ENCODE assay signal across 29 mouse cellular contexts in the genomic region with DNA sequence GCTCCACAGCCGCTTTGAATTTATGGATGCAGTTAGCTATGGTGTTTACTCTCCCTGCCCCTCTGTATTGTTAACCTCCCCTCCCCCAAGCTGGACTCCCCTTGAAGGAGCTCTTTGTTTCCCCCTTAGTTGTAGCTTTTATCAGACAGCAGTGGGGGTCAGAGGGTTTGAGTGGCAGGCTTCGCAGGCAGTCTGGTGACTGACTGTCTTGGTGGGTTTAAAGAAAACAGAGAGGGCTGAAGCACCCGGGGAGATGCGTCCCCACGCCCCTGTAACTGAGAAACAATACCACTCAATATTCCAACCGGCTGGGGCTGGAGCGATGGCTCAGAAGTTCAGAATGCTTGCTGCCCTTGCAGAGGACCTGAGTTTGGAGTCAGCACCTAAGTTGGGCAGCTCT. TPM values are rescaled to one million over a fixed set of nuclear protein-coding genes. Genes with fewer than 3 reads are reported as not detected.
DNase-seq lines count a peak whose midpoint lies in the region; ATAC-seq lines count a peak whose summit lies in the region.
"Had no signal": no experiment of that assay in that cellular context is flagged by ENCODE, and none has a peak within 500 bp of the region (broad histone marks: within the 10 kb centered on the region; RNA-seq: fewer than 3 reads in every experiment).

No protein-coding gene starts in this region.

- peak; percentile 76 for DNase-seq in ZHBTc4 (ENCODE audit: low read depth, low spot score)
- no peak for DNase-seq in limb, embryonic 10.5 days (ENCODE audit: low spot score)
- no peak for DNase-seq in frontal cortex, adult 2 months (ENCODE audit: extremely low spot score in 1 of 2, low spot score in 1 of 2)
- DNase-seq in urinary bladder, postnatal 36 days (ENCODE audit: low spot score in 2 of 2), result no peak
- DNase-seq: adrenal gland, postnatal 10 days; cerebellum, adult 9-10 months; gastrocnemius, postnatal 14 days; heart, adult 11 months; heart, postnatal 10 days; kidney, adult 18-20 months; kidney, postnatal 10 days; layer of hippocampus, postnatal 36 days; liver, postnatal 0 days; lung, postnatal 10 days; midbrain, embryonic 14.5 days; thymus, postnatal 14 days had no signal

- no peak overlapping the region for H3K27ac ChIP-seq in hindbrain, embryonic 12.5 days
- H3K27ac ChIP-seq in hindbrain, embryonic 16.5 days (ENCODE audit: low read depth, low read length), result no peak overlapping the region
- no peak overlapping the region for H3K27ac ChIP-seq in midbrain, embryonic 12.5 days (replicated peaks)
- no peak overlapping the region for H3K27ac ChIP-seq in midbrain, embryonic 15.5 days
- 0 out of 2 replicates have a peak overlapping the region, but pooled peaks have one; percentile 8 for H3K27ac ChIP-seq in limb, embryonic 10.5 days
- H3K27ac ChIP-seq: forebrain, embryonic 15.5 days; hindbrain, embryonic 13.5 days; layer of hippocampus, adult 2 months; limb, embryonic 12.5 days had no signal

- no peaks in the 10 kb centered on the region for H3K9me3 ChIP-seq in hindbrain, embryonic 12.5 days (replicated peaks)
- no peaks in the 10 kb centered on the region for H3K9me3 ChIP-seq in hindbrain, embryonic 16.5 days (ENCODE audit: control insufficient read depth, low read length)
- no peaks in the 10 kb centered on the region for H3K9me3 ChIP-seq in midbrain, embryonic 12.5 days
- H3K9me3 ChIP-seq in midbrain, embryonic 15.5 days, result no peaks in the 10 kb centered on the region
- H3K9me3 ChIP-seq in limb, embryonic 10.5 days (replicated peaks), result 0 out of 2 replicates have a peak, but pooled peaks cover 3% of the 10 kb centered on the region
- H3K9me3 ChIP-seq: forebrain, embryonic 15.5 days; heart, embryonic 12.5 days; hindbrain, embryonic 13.5 days; limb, embryonic 12.5 days had no signal

- H3K4me2 ChIP-seq in hindbrain, embryonic 12.5 days (replicated peaks), result no peak overlapping the region
- H3K4me2 ChIP-seq in hindbrain, embryonic 16.5 days (ENCODE audit: low read length), result no peak overlapping the region
- no peak overlapping the region for H3K4me2 ChIP-seq in midbrain, embryonic 12.5 days (replicated peaks)
- H3K4me2 ChIP-seq in midbrain, embryonic 15.5 days, result no peak overlapping the region
- H3K4me2 ChIP-seq: forebrain, embryonic 15.5 days; heart, embryonic 12.5 days; hindbrain, embryonic 13.5 days; limb, embryonic 12.5 days; liver, embryonic 11.5 days had no signal

- H3K36me3 ChIP-seq in hindbrain, embryonic 12.5 days, result no peaks in the 10 kb centered on the region
- H3K36me3 ChIP-seq in hindbrain, embryonic 16.5 days (ENCODE audit: control insufficient read depth, insufficient read depth, low read length), result no peaks in the 10 kb centered on the region
- no peaks in the 10 kb centered on the region for H3K36me3 ChIP-seq in midbrain, embryonic 12.5 days
- H3K36me3 ChIP-seq in midbrain, embryonic 15.5 days (replicated peaks), result no peaks in the 10 kb centered on the region
- no peaks in the 10 kb centered on the region for H3K36me3 ChIP-seq in limb, embryonic 10.5 days
- H3K36me3 ChIP-seq: forebrain, embryonic 15.5 days; heart, embryonic 12.5 days; hindbrain, embryonic 13.5 days; limb, embryonic 12.5 days had no signal

- 23% methylated on average over 7 of the region's 7 CpGs for WGBS in hindbrain, embryonic 12.5 days
- 27% methylated on average over 7 of the region's 7 CpGs for WGBS in hindbrain, embryonic 16.5 days
- WGBS in midbrain, embryonic 12.5 days, result 27% methylated on average over 7 of the region's 7 CpGs
- WGBS in midbrain, embryonic 15.5 days, result 19% methylated on average over 7 of the region's 7 CpGs
- 74% methylated on average over 7 of the region's 7 CpGs for WGBS in limb, embryonic 10.5 days

- peak; percentile 6; the same call in 1 of the 2 replicates for ATAC-seq in hindbrain, embryonic 12.5 days (ENCODE audit: low FRiP score)
- no peak for ATAC-seq in hindbrain, embryonic 16.5 days
- ATAC-seq in midbrain, embryonic 12.5 days (ENCODE audit: low FRiP score, low read depth), result 0 out of 2 replicates have a peak, but pooled peaks have one; percentile 7
- no peak for ATAC-seq in midbrain, embryonic 15.5 days (replicated peaks)
- ATAC-seq: forebrain, embryonic 15.5 days; liver, postnatal 0 days had no signal

- H3K4me3 ChIP-seq in hindbrain, embryonic 12.5 days, result no peak overlapping the region
- no peak overlapping the region for H3K4me3 ChIP-seq in hindbrain, embryonic 16.5 days (ENCODE audit: low read length)
- no peak overlapping the region for H3K4me3 ChIP-seq in midbrain, embryonic 12.5 days
- no peak overlapping the region for H3K4me3 ChIP-seq in midbrain, embryonic 15.5 days
- no peak overlapping the region for H3K4me3 ChIP-seq in limb, embryonic 10.5 days
- H3K4me3 ChIP-seq: forebrain, embryonic 15.5 days; heart, embryonic 12.5 days; hindbrain, embryonic 13.5 days; layer of hippocampus, adult 2 months; limb, embryonic 12.5 days had no signal

- no peaks in the 10 kb centered on the region for H3K27me3 ChIP-seq in hindbrain, embryonic 12.5 days
- no peaks in the 10 kb centered on the region for H3K27me3 ChIP-seq in hindbrain, embryonic 16.5 days (replicated peaks; ENCODE audit: control insufficient read depth, insufficient read depth, low read length)
- peaks cover 16% of the 10 kb centered on the region; the same call in 1 of the 2 replicates for H3K27me3 ChIP-seq in midbrain, embryonic 12.5 days
- no peaks in the 10 kb centered on the region for H3K27me3 ChIP-seq in midbrain, embryonic 15.5 days (replicated peaks)
- H3K27me3 ChIP-seq in limb, embryonic 10.5 days (ENCODE audit: low read depth, poor library complexity, severe bottlenecking), result 0 out of 2 replicates have a peak, but pooled peaks cover 4% of the 10 kb centered on the region
- H3K27me3 ChIP-seq: forebrain, embryonic 15.5 days; heart, embryonic 12.5 days; hindbrain, embryonic 13.5 days; limb, embryonic 12.5 days had no signal

- H3K4me1 ChIP-seq in hindbrain, embryonic 12.5 days, result peaks cover 25% of the 10 kb centered on the region
- H3K4me1 ChIP-seq in hindbrain, embryonic 16.5 days (ENCODE audit: control insufficient read depth, insufficient read depth, low read depth, low read length), result peaks cover 11% of the 10 kb centered on the region
- peaks cover 34% of the 10 kb centered on the region for H3K4me1 ChIP-seq in midbrain, embryonic 12.5 days
- peaks cover 21% of the 10 kb centered on the region for H3K4me1 ChIP-seq in midbrain, embryonic 15.5 days
- peaks cover 6% of the 10 kb centered on the region; the same call in 1 of the 2 replicates for H3K4me1 ChIP-seq in limb, embryonic 10.5 days

- no peak overlapping the region for H3K9ac ChIP-seq in hindbrain, embryonic 12.5 days
- H3K9ac ChIP-seq in hindbrain, embryonic 16.5 days (ENCODE audit: low read depth, low read length), result no peak overlapping the region
- no peak overlapping the region for H3K9ac ChIP-seq in midbrain, embryonic 12.5 days (replicated peaks)
- H3K9ac ChIP-seq in midbrain, embryonic 15.5 days, result no peak overlapping the region
- H3K9ac ChIP-seq: forebrain, embryonic 15.5 days; heart, embryonic 12.5 days; hindbrain, embryonic 13.5 days; limb, embryonic 12.5 days; liver, postnatal 0 days had no signal

RNA-seq across cellular contexts. Expression of gene Kcnk5, which starts 39.5 kb away (rescaled TPM):
- 5.8 and 6.9 TPM in 2 replicates for polyA plus RNA-seq in hindbrain, embryonic 12.5 days (2016; fragmentation: Nextera tagmentation; extraction: Ambion mirVana)
- polyA plus RNA-seq in hindbrain, embryonic 16.5 days (2015; fragmentation: Nextera tagmentation; extraction: Ambion mirVana), result 1.4 and 1.7 TPM in 2 replicates
- 6.7 and 7.4 TPM in 2 replicates for polyA plus RNA-seq in midbrain, embryonic 12.5 days (2016; fragmentation: Nextera tagmentation; extraction: Ambion mirVana)
- 1.1 and 1.3 TPM in 2 replicates for polyA plus RNA-seq in midbrain, embryonic 15.5 days (2015; fragmentation: Nextera tagmentation; extraction: Ambion mirVana)
- polyA plus RNA-seq in limb, embryonic 10.5 days (2016; fragmentation: Nextera tagmentation; extraction: Ambion mirVana), result 7.3 and 8.9 TPM in 2 replicates
- 0.80 and 0.86 TPM in 2 replicates for polyA plus RNA-seq in frontal cortex, adult 2 months (2012; rRNA removed)

RNA-seq across cellular contexts. Expression of gene Kcnk16, which starts 47.9 kb away (rescaled TPM):
- polyA plus RNA-seq in hindbrain, embryonic 12.5 days (2016; fragmentation: Nextera tagmentation; extraction: Ambion mirVana), result 0.14 TPM in 1 of 2 replicates, not detected in the other
- polyA plus RNA-seq in hindbrain, embryonic 16.5 days (2015; fragmentation: Nextera tagmentation; extraction: Ambion mirVana), result 0.09 TPM in 1 of 2 replicates, not detected in the other
- polyA plus RNA-seq in midbrain, embryonic 12.5 days (2016; fragmentation: Nextera tagmentation; extraction: Ambion mirVana), result not detected in 2 replicates
- 0.17 TPM in 1 of 2 replicates, not detected in the other for polyA plus RNA-seq in midbrain, embryonic 15.5 days (2015; fragmentation: Nextera tagmentation; extraction: Ambion mirVana)
- not detected in 2 replicates for polyA plus RNA-seq in limb, embryonic 10.5 days (2016; fragmentation: Nextera tagmentation; extraction: Ambion mirVana)
- not detected in 2 replicates for polyA plus RNA-seq in frontal cortex, adult 2 months (2012; rRNA removed)
- polyA plus RNA-seq: C2C12; forebrain, embryonic 15.5 days; heart, embryonic 12.5 days; hindbrain, embryonic 13.5 days; limb, embryonic 12.5 days; midbrain, embryonic 14.5 days; neural tube, embryonic 14.5 days; spleen, adult 2 months had no signal

Comparison
In these comparisons a context has a peak if more than half of its experiments do, and no peak if none do; other contexts are left out.
1. ATAC-seq: peak in hindbrain, embryonic 12.5 days (single experiment) and midbrain, embryonic 12.5 days (single experiment); none in hindbrain, embryonic 16.5 days (single experiment) and midbrain, embryonic 15.5 days (single experiment).